Mouse (Mus musculus): ENCODE measurements around the gene Icos. TPM values are rescaled to one million over a fixed set of nuclear protein-coding genes. Genes with fewer than 3 reads are reported as not detected.

Icos gene
- polyA plus RNA-seq, 1 experiment from 2014 or later, result 0.05 TPM

DNA sequence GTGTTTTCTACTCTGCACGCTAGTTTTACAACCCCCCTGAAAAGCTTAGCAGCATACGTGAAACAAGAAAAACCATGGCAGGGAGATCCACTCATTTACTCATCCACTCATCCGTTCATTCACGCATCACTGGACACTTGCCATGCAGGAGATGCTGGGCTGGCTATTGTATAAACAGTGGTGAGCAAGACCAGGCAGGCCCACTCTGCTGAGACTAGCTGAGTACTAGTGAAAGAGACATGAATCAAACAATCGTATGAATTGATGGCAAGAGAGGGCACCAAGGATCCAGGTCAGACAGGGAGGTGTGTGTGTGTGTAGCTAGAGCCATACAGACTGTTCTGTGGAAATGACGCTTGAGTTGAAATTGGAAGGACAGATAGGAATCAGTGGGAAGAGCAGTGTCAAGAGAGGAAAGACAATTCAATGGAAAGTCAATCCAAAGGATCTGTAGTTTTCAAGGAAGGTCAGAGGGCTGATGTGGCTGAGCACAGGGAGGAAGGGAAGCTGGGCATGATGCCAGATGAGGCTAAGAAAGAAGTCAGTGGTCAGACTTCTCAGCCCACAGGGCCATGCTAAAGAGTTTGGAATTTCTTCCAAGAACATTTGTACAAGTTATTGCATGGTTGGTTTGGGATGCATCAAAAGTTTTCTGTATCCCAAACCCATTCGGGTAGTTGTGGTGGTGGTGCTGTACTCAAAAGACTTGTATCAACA, 1.6 kb downstream of the Icos start:
- ATAC-seq, result 0 out of 2 replicates have a peak, but pooled peaks have one; percentile 34
- WGBS, result 50% methylated on average over 7 of the region's 7 CpGs
- no peak overlapping the region for H3K9ac ChIP-seq (ENCODE audit: low read depth, low read length)
- H3K9me3 ChIP-seq (ENCODE audit: control insufficient read depth, low read length), result no peaks in the 10 kb centered on the region
- H3K36me3 ChIP-seq (ENCODE audit: control insufficient read depth, insufficient read depth, low read length), result no peaks in the 10 kb centered on the region
- H3K4me3 ChIP-seq (ENCODE audit: low read length), result no peak overlapping the region
- no peak overlapping the region for H3K27ac ChIP-seq (ENCODE audit: low read depth, low read length)
- no peaks in the 10 kb centered on the region for H3K4me1 ChIP-seq (ENCODE audit: control insufficient read depth, insufficient read depth, low read depth, low read length)
- H3K27me3 ChIP-seq (replicated peaks; ENCODE audit: control insufficient read depth, insufficient read depth, low read length), result no peaks in the 10 kb centered on the region
- no peak overlapping the region for H3K4me2 ChIP-seq (ENCODE audit: low read length)

DNA sequence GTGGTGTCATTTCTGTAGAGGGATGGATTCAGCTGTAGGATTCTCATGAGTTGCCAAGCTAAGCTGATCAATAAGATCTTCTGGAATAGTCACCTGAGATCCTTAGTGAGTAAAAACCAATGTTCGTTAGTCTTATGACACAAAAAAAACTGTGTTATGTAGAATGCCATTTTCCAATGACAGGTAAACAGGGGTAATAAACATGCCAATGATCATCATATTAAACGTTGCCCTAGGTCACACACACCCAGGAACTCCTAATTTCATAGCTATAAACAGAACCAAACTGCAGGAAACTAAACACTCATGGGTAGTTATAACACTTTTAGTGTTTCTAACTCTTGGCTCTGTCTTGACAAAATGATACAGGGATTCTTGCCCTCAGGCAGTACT, 2.1 kb downstream of the Icos start:
- no peak overlapping the region for H3K9ac ChIP-seq (ENCODE audit: low read depth, low read length)
- no peaks in the 10 kb centered on the region for H3K27me3 ChIP-seq (replicated peaks; ENCODE audit: control insufficient read depth, insufficient read depth, low read length)
- H3K4me2 ChIP-seq (ENCODE audit: low read length), result no peak overlapping the region
- no peaks in the 10 kb centered on the region for H3K36me3 ChIP-seq (ENCODE audit: control insufficient read depth, insufficient read depth, low read length)
- no peak overlapping the region for H3K4me3 ChIP-seq (ENCODE audit: low read length)
- 89% methylated on average over 2 of the region's 2 CpGs for WGBS
- no peaks in the 10 kb centered on the region for H3K4me1 ChIP-seq (ENCODE audit: control insufficient read depth, insufficient read depth, low read depth, low read length)
- ATAC-seq, result no peak
- no peaks in the 10 kb centered on the region for H3K9me3 ChIP-seq (ENCODE audit: control insufficient read depth, low read length)
- H3K27ac ChIP-seq (ENCODE audit: low read depth, low read length), result no peak overlapping the region

DNA sequence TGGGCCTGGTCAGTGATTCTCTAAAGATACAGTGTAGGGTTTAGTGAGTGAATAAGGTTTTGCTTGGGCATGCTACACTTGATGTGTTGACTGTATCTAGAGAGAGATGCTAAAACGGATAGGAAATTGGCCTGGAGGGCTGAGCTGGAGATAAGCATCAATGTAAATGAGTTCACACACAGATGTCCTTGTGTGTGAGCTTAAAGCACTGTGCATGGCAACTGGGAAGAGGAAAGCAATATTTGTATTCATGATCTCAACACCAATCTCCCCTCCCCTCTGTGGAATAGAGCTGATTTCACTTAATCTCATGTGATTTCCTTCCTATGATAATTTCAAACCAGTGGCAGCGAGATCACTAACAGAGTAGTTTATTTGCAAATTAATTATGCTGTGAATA, 7.3 kb downstream of the Icos start:
- Histone ChIP-seq H3K4me2 (ENCODE audit: low read length) (no peak overlapping the region), H3K4me1 (ENCODE audit: control insufficient read depth, insufficient read depth, low read depth, low read length) (no peaks in the 10 kb centered on the region), H3K36me3 (ENCODE audit: control insufficient read depth, insufficient read depth, low read length) (no peaks in the 10 kb centered on the region), H3K9me3 (ENCODE audit: control insufficient read depth, low read length) (no peaks in the 10 kb centered on the region), H3K27ac (ENCODE audit: low read depth, low read length) (no peak overlapping the region), H3K4me3 (ENCODE audit: low read length) (no peak overlapping the region), H3K9ac (ENCODE audit: low read depth, low read length) (no peak overlapping the region), H3K27me3 (replicated peaks; ENCODE audit: control insufficient read depth, insufficient read depth, low read length) (no peaks in the 10 kb centered on the region)
- 69% methylated on average over 2 of the region's 2 CpGs for WGBS
- ATAC-seq, result no peak

DNA sequence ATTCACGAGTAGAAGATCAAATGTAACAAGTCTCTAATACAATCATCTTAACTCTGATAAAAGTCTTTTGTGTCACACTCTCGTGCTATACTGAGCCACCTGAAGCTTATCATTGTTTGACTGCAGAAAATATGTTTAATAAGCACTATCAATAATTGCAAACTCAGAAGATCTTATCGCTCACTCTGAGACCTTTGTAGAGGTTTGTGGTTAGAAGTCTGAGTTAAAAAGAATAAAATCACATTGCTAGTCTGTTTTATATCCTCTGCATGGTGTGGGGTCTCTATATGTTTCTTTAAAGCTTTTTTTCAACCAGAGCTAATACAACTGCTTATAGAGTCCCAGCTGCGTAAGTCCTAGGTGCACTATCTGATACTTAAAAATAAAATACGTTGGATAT, 8.4 kb downstream of the Icos start:
- H3K4me2 ChIP-seq (ENCODE audit: low read length), result no peak overlapping the region
- no peak overlapping the region for H3K27ac ChIP-seq (ENCODE audit: low read depth, low read length)
- 81% methylated on average over 5 of the region's 5 CpGs for WGBS
- H3K36me3 ChIP-seq (ENCODE audit: control insufficient read depth, insufficient read depth, low read length), result no peaks in the 10 kb centered on the region
- H3K27me3 ChIP-seq (replicated peaks; ENCODE audit: control insufficient read depth, insufficient read depth, low read length), result no peaks in the 10 kb centered on the region
- no peaks in the 10 kb centered on the region for H3K9me3 ChIP-seq (ENCODE audit: control insufficient read depth, low read length)
- no peaks in the 10 kb centered on the region for H3K4me1 ChIP-seq (ENCODE audit: control insufficient read depth, insufficient read depth, low read depth, low read length)
- H3K9ac ChIP-seq (ENCODE audit: low read depth, low read length), result no peak overlapping the region
- no peak for ATAC-seq
- H3K4me3 ChIP-seq (ENCODE audit: low read length), result no peak overlapping the region

DNA sequence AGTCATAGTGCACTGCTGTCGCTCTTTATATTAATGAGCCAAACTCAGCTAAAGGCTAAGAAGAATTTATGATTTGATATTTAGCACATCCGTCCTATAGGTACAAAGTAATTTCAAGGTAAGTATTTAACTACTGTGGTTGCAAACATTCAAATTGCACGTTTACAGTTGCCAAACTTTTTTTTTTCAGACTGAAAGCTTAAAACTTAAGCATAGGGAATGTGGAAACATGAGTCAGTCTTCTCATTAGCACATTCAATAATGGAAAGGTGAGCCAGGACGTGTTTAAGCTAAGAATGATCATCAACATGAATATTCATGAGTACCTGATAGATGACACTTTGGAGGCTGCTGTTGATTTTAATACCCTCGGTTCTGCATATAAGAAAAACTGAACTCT, 11.4 kb downstream of the Icos start:
- no peaks in the 10 kb centered on the region for H3K36me3 ChIP-seq (ENCODE audit: control insufficient read depth, insufficient read depth, low read length)
- H3K4me2 ChIP-seq (ENCODE audit: low read length), result no peak overlapping the region
- H3K27ac ChIP-seq (ENCODE audit: low read depth, low read length), result no peak overlapping the region
- WGBS, result 75% methylated on average over 5 of the region's 5 CpGs
- no peak overlapping the region for H3K4me3 ChIP-seq (ENCODE audit: low read length)
- no peaks in the 10 kb centered on the region for H3K27me3 ChIP-seq (replicated peaks; ENCODE audit: control insufficient read depth, insufficient read depth, low read length)
- H3K9ac ChIP-seq (ENCODE audit: low read depth, low read length), result no peak overlapping the region
- no peaks in the 10 kb centered on the region for H3K4me1 ChIP-seq (ENCODE audit: control insufficient read depth, insufficient read depth, low read depth, low read length)
- no peaks in the 10 kb centered on the region for H3K9me3 ChIP-seq (ENCODE audit: control insufficient read depth, low read length)
- no peak for ATAC-seq

DNA sequence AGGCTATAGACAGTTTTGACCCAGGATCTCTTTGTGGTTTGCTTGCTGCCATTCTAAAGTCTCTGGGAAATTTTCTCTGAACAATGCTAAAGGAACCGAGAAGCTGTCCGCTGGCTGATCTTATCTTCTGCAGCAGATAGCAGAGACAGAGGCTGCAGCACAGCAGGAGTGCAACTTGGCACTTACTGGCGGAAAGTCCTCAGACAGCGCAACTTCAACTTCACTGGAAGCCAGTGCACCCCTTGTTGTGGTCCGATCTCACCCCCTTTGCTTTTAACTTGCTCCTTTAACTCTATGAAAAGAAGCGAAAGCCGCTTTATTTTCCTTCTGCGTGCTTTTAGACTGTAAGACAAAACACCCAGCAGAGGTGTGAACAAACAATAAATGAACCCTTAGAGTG, 12.6 kb downstream of the Icos start:
- H3K4me1 ChIP-seq (ENCODE audit: control insufficient read depth, insufficient read depth, low read depth, low read length), result no peaks in the 10 kb centered on the region
- H3K9me3 ChIP-seq (ENCODE audit: control insufficient read depth, low read length), result no peaks in the 10 kb centered on the region
- WGBS, result 66% methylated on average over 8 of the region's 8 CpGs
- no peak overlapping the region for H3K4me2 ChIP-seq (ENCODE audit: low read length)
- no peaks in the 10 kb centered on the region for H3K27me3 ChIP-seq (replicated peaks; ENCODE audit: control insufficient read depth, insufficient read depth, low read length)
- ATAC-seq, result no peak
- no peak overlapping the region for H3K4me3 ChIP-seq (ENCODE audit: low read length)
- H3K27ac ChIP-seq (ENCODE audit: low read depth, low read length), result no peak overlapping the region
- H3K9ac ChIP-seq (ENCODE audit: low read depth, low read length), result no peak overlapping the region
- no peaks in the 10 kb centered on the region for H3K36me3 ChIP-seq (ENCODE audit: control insufficient read depth, insufficient read depth, low read length)

DNA sequence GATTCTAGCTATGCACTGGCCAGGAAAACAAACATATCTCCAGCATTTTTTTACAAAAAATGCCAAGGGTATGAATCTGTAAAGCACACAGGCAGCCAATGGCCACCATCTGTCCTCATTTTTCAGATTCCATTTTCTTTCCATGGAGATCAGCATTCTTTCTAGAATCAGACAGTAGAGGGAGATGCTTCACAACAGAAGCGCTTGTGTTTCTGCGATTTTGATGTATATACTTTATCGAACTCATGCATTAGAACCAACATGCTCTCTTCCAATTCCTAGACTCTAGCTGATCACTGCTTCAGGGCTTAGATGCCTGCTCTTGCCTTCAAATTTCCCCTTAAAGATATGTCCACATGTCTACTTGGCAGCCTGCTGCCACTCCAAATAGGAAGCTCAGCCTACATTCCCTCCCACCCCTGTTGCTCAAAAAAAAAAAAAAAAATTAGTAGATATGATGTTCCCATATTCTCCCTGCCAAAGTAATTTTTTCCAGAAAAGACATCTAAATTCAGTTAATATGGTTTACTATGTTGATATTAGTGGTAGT, 20.4 kb downstream of the Icos start:
- no peak overlapping the region for H3K27ac ChIP-seq (ENCODE audit: low read depth, low read length)
- H3K4me3 ChIP-seq (ENCODE audit: low read length), result no peak overlapping the region
- no peaks in the 10 kb centered on the region for H3K36me3 ChIP-seq (ENCODE audit: control insufficient read depth, insufficient read depth, low read length)
- H3K27me3 ChIP-seq (replicated peaks; ENCODE audit: control insufficient read depth, insufficient read depth, low read length), result no peaks in the 10 kb centered on the region
- no peak overlapping the region for H3K4me2 ChIP-seq (ENCODE audit: low read length)
- 61% methylated on average over 3 of the region's 3 CpGs for WGBS
- H3K9me3 ChIP-seq (ENCODE audit: control insufficient read depth, low read length), result no peaks in the 10 kb centered on the region
- ATAC-seq, result no peak
- H3K9ac ChIP-seq (ENCODE audit: low read depth, low read length), result no peak overlapping the region; the same call in 1 of the 2 replicates
- peaks cover 3% of the 10 kb centered on the region; the same call in 1 of the 2 replicates for H3K4me1 ChIP-seq (ENCODE audit: control insufficient read depth, insufficient read depth, low read depth, low read length)

DNA sequence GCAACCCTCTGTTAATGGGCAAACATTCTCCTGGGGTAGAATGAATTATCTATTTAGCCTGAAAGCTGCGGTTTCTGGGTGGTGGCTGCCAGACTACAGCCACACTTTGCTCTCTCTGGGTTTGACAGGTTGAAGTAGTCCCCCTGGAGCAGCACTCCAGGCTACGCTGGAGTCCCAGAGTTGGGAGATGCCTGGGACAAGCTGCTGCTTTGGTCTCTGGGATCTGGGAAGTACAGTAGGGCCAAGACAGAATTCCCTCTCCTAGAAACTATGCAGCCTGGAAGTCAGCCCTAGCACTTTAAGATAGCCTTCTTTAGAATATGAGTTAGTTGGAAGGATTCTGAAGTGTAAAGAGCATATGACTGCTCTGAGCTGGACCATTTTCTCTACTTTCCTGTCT, 21.0 kb downstream of the Icos start:
- 31% methylated on average over 2 of the region's 2 CpGs for WGBS
- ATAC-seq, result no peak
- no peak overlapping the region for H3K4me3 ChIP-seq (ENCODE audit: low read length)

DNA sequence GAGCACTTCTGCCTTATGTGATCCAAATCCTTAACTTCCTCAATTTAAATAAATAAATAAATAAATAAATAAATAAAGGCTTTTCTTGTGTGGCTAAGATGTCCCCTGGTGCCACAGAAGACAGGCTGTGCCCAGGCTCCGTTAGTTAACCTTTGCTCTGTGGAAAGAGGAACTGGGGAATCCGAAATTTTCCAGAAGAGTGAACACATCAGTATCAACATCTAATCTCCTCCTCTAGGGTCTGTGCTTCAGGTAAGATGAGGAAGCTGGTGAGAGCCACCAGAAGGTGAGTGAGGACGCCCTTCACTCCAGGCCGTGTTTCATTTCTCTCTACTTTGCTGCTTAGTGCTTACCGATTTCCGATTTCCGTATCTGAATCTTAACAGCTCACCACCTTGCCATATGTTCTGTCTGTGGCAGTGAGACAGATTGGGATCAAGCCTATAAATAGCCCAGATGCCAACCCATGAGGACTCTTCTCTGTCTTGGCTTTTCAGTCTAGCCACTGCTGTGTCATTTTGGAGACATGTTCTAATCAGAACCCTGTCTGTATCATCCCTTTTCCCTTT, 24.1 kb downstream of the Icos start:
- H3K9me3 ChIP-seq (ENCODE audit: control insufficient read depth, low read length), result no peaks in the 10 kb centered on the region
- ATAC-seq, result no peak
- no peak overlapping the region for H3K4me3 ChIP-seq (ENCODE audit: low read length)
- no peak overlapping the region for H3K9ac ChIP-seq (ENCODE audit: low read depth, low read length)
- H3K27ac ChIP-seq (ENCODE audit: low read depth, low read length), result no peak overlapping the region
- peaks cover 3% of the 10 kb centered on the region; the same call in 1 of the 2 replicates for H3K4me1 ChIP-seq (ENCODE audit: control insufficient read depth, insufficient read depth, low read depth, low read length)
- WGBS, result 85% methylated on average over 7 of the region's 7 CpGs
- H3K4me2 ChIP-seq (ENCODE audit: low read length), result no peak overlapping the region
- H3K36me3 ChIP-seq (ENCODE audit: control insufficient read depth, insufficient read depth, low read length), result no peaks in the 10 kb centered on the region
- H3K27me3 ChIP-seq (replicated peaks; ENCODE audit: control insufficient read depth, insufficient read depth, low read length), result no peaks in the 10 kb centered on the region

More for the DNA sequence above, 21.0 kb downstream of the Icos start:
- Histone ChIP-seq H3K4me2 (ENCODE audit: low read length) (no peak overlapping the region), H3K27me3 (replicated peaks; ENCODE audit: control insufficient read depth, insufficient read depth, low read length) (no peaks in the 10 kb centered on the region), H3K9ac (ENCODE audit: low read depth, low read length) (no peak overlapping the region), H3K27ac (ENCODE audit: low read depth, low read length) (no peak overlapping the region), H3K9me3 (ENCODE audit: control insufficient read depth, low read length) (no peaks in the 10 kb centered on the region), H3K36me3 (ENCODE audit: control insufficient read depth, insufficient read depth, low read length) (no peaks in the 10 kb centered on the region), H3K4me1 (ENCODE audit: control insufficient read depth, insufficient read depth, low read depth, low read length) (peaks cover 3% of the 10 kb centered on the region; the same call in 1 of the 2 replicates)
